Mouse (Mus musculus) hindbrain, embryonic 11.5 days (tissue): ENCODE measurements around the gene Smc6. TPM values are rescaled to one million over a fixed set of nuclear protein-coding genes. Genes with fewer than 3 reads are reported as not detected.

Experiments used
- ATAC-seq: fragments of 200-750 bp; cut with Nextera tagmentation; 2 replicates; pipeline ENCODE4 v1.8.0; 2017; ENCODE audit warnings: mild to moderate bottlenecking, moderate TSS enrichment, moderate library complexity; ENCODE audit not compliant: low FRiP score
- DNase-seq: peaks from one replicate; pipeline ENCODE4 v3.0.0-alpha.2; 2015; ENCODE audit warnings: low spot score
- H3K27ac ChIP-seq: fragments of 300-500 bp; sonication (generic); 2 replicates; pipeline ENCODE4 v1.5.1; 2014; ENCODE audit warnings: mild to moderate bottlenecking, low read depth, low read length
- H3K27me3 ChIP-seq: fragments of 300-500 bp; sonication (generic); 2 replicates; pipeline ENCODE4 v1.6.1; 2014; ENCODE audit warnings: mild to moderate bottlenecking, low read length, moderate library complexity, mixed read lengths; ENCODE audit not compliant: control insufficient read depth, insufficient read depth
- H3K36me3 ChIP-seq: fragments of 300-500 bp; sonication (generic); 2 replicates; pipeline ENCODE4 v1.6.1; 2014; ENCODE audit warnings: mild to moderate bottlenecking, low read length, moderate library complexity, mixed read lengths; ENCODE audit not compliant: control insufficient read depth, insufficient read depth
- H3K4me1 ChIP-seq: fragments of 300-500 bp; sonication (generic); replicated peaks from 2 replicates; pipeline ENCODE4 v1.6.1; 2014; ENCODE audit warnings: low read length, mixed read lengths; ENCODE audit not compliant: control insufficient read depth, insufficient read depth
- H3K4me2 ChIP-seq: fragments of 300-500 bp; sonication (generic); replicated peaks from 2 replicates; pipeline ENCODE4 v1.6.1; 2014; ENCODE audit warnings: mild to moderate bottlenecking, low read depth, low read length
- H3K4me3 ChIP-seq: fragments of 300-500 bp; sonication (generic); 2 replicates; pipeline ENCODE4 v1.5.1; 2014; ENCODE audit warnings: low read depth, low read length
- H3K9ac ChIP-seq: fragments of 300-500 bp; sonication (generic); 2 replicates; pipeline ENCODE4 v1.6.1; 2014; ENCODE audit warnings: low read depth, low read length
- H3K9me3 ChIP-seq: fragments of 300-500 bp; sonication (generic); 2 replicates; pipeline ENCODE4 v1.6.1; 2016; ENCODE audit warnings: low read length; ENCODE audit not compliant: control insufficient read depth
- WGBS: fragments of 180-500 bp; shearing (Covaris S2); extraction: QIAGEN DNeasy Blood & Tissue Kit; methylation state at CpG from one replicate; pipeline ENCODE4 v1.1.7; 2014; 5-methylcytosine and 5-hydroxymethylcytosine counted together
- polyA plus RNA-seq: library from polyadenylated mRNA; unstranded; fragments of >200 nt; fragmentation: Nextera tagmentation; extraction: Ambion mirVana; gene quantifications from 2 replicates; pipeline ENCODE4 v1.2.1, GENCODE M21; 2014

Smc6 gene
- polyA plus RNA-seq, 1 experiment from 2014 or later, result 154 TPM

- no peak overlapping the region for H3K27ac ChIP-seq
- no peak overlapping the region for H3K4me3 ChIP-seq
- no peak for DNase-seq
- no peak for ATAC-seq
- H3K36me3 ChIP-seq, result no peaks in the 10 kb centered on the region
- H3K27me3 ChIP-seq, result no peaks in the 10 kb centered on the region
- H3K9ac ChIP-seq, result no peak overlapping the region
- H3K4me1 ChIP-seq, result no peaks in the 10 kb centered on the region
- WGBS, result 94% methylated on average over 4 of the region's 4 CpGs
- no peak overlapping the region for H3K4me2 ChIP-seq
- no peaks in the 10 kb centered on the region for H3K9me3 ChIP-seq
Observed at GRCm38 (mm10) chr12:11272568-11272967, 6.9 kb downstream of the Smc6 start.

DNA sequence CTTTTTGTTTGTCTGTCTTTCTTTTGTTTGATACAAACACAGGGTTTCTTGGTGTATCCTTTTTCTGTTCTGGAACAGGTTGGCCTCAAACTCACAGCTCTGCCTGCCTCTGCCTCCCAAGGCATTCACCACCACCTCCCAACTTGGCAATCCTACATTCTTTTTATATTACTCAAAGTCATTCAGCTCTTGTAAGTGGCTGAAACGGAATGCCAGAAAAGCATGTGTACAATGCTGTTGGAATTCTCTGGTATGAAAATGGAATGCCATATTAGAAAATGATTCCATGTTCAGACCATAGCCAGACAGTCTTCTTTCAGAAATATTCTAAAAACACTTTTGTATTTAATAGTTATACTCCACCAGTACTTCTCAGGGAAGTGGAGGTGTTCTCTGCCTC lies 7.5 kb downstream of the Smc6 start:
- no peaks in the 10 kb centered on the region for H3K9me3 ChIP-seq
- H3K4me1 ChIP-seq, result no peaks in the 10 kb centered on the region
- no peaks in the 10 kb centered on the region for H3K27me3 ChIP-seq
- H3K9ac ChIP-seq, result no peak overlapping the region
- H3K36me3 ChIP-seq, result no peaks in the 10 kb centered on the region
- no peak overlapping the region for H3K4me3 ChIP-seq
- H3K27ac ChIP-seq, result no peak overlapping the region
- no peak overlapping the region for H3K4me2 ChIP-seq
- DNase-seq (no peak), ATAC-seq (no peak)
- WGBS, result 95% methylated on average over 1 of the region's 1 CpGs

DNA sequence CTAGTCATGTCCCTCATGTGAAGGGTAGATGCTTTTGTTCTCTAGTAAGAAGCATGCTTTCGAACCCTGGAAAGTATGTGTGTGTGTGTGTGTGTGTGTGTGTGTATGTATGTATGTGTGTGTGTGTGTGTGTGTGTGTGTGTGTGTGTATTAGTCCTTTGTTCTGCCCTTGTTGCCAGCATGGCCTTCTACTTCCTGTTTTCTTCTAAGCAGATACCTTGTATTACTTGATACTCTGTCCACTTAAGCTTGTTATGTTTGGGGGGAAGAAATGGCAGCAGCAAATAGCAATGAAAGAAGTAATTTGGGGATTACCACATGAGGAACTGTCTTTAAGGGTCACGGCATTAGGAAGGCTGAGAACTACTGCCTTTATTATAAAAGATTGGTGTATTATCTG lies 10.9 kb downstream of the Smc6 start:
- no peak overlapping the region for H3K4me3 ChIP-seq
- no peak overlapping the region for H3K9ac ChIP-seq
- no peaks in the 10 kb centered on the region for H3K9me3 ChIP-seq
- H3K4me1 ChIP-seq, result no peaks in the 10 kb centered on the region
- ATAC-seq (no peak), DNase-seq (no peak)
- H3K27me3 ChIP-seq, result no peaks in the 10 kb centered on the region
- no peaks in the 10 kb centered on the region for H3K36me3 ChIP-seq
- no peak overlapping the region for H3K4me2 ChIP-seq
- no peak overlapping the region for H3K27ac ChIP-seq
- 93% methylated on average over 2 of the region's 2 CpGs for WGBS

DNA sequence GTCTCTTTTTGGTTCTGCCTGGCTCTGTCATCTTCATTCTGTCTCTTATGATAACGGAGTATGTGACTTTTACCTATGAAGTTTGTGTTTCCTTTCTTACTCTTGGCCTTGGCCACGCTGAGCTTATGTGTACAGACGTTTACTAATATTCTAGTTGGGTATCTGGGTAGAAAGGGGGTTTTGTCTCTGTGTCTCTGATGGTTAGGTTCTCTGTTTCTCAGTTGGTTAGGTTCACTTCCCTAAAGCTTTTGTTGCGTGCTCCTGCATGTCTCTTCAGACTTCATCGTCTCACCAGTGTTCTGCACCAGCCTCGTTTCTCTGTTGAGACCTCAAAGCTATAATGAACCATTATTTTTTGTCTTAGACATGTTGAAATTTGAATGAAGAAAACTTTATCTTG lies 11.5 kb downstream of the Smc6 start:
- no peak for DNase-seq
- 94% methylated on average over 6 of the region's 6 CpGs for WGBS
- H3K36me3 ChIP-seq, result no peaks in the 10 kb centered on the region

GRCm38 (mm10) chr12:11279886-11280285 lies 14.2 kb downstream of the Smc6 start:
- 94% methylated on average over 3 of the region's 3 CpGs for WGBS
- no peak overlapping the region for H3K9ac ChIP-seq
- H3K4me3 ChIP-seq, result no peak overlapping the region
- H3K4me1 ChIP-seq, result no peaks in the 10 kb centered on the region
- H3K36me3 ChIP-seq, result no peaks in the 10 kb centered on the region
- no peak for ATAC-seq
- H3K4me2 ChIP-seq, result no peak overlapping the region
- H3K27ac ChIP-seq, result no peak overlapping the region
- no peak for DNase-seq
- no peaks in the 10 kb centered on the region for H3K9me3 ChIP-seq
- no peaks in the 10 kb centered on the region for H3K27me3 ChIP-seq

More for the DNA sequence above, 11.5 kb downstream of the Smc6 start:
- Histone ChIP-seq H3K27ac (no peak overlapping the region), H3K4me2 (no peak overlapping the region), H3K9ac (no peak overlapping the region), H3K4me1 (no peaks in the 10 kb centered on the region), H3K27me3 (no peaks in the 10 kb centered on the region), H3K9me3 (no peaks in the 10 kb centered on the region), H3K4me3 (no peak overlapping the region)
- ATAC-seq, result no peak

DNA sequence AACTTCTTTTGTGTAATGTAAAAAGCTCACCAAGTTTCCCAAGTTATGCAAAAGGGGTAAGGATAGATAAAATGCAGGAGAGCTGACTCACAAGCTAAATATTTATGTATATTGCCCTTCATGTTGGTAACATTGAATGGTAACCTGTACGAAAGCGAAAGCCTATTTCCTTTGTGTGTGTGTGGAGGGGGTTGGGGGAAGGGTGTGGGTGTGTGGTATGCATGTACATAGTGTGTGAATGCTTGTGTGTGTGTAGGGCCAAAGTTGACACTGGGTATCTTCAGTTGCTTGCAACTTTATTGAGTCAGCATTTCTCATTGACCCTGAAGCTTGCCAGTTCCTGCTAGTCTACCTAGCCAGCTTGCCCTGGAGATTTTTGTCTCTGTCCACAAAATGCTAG lies 15.9 kb downstream of the Smc6 start:
- H3K27ac ChIP-seq, result no peak overlapping the region
- no peaks in the 10 kb centered on the region for H3K27me3 ChIP-seq
- ATAC-seq (no peak), DNase-seq (no peak)
- 93% methylated on average over 2 of the region's 2 CpGs for WGBS
- H3K4me2 ChIP-seq, result no peak overlapping the region
- H3K36me3 ChIP-seq, result peaks cover 6% of the 10 kb centered on the region; the same call in 1 of the 2 replicates
- no peaks in the 10 kb centered on the region for H3K4me1 ChIP-seq
- H3K9me3 ChIP-seq, result no peaks in the 10 kb centered on the region
- H3K9ac ChIP-seq, result no peak overlapping the region
- H3K4me3 ChIP-seq, result no peak overlapping the region

- Histone ChIP-seq H3K27ac (no peak overlapping the region), H3K36me3 (peaks cover 6% of the 10 kb centered on the region; the same call in 1 of the 2 replicates), H3K4me1 (no peaks in the 10 kb centered on the region), H3K9ac (no peak overlapping the region), H3K9me3 (no peaks in the 10 kb centered on the region), H3K27me3 (no peaks in the 10 kb centered on the region), H3K4me2 (no peak overlapping the region), H3K4me3 (no peak overlapping the region)
- ATAC-seq (no peak), DNase-seq (no peak)
- 96% methylated on average over 2 of the region's 2 CpGs for WGBS
Observed at GRCm38 (mm10) chr12:11286382-11286781, 20.7 kb downstream of the Smc6 start.

- ATAC-seq (no peak), DNase-seq (no peak)
- H3K4me3 ChIP-seq, result no peak overlapping the region
- 96% methylated on average over 1 of the region's 1 CpGs for WGBS
- H3K27ac ChIP-seq, result no peak overlapping the region
- H3K27me3 ChIP-seq, result no peaks in the 10 kb centered on the region
- H3K9me3 ChIP-seq, result no peaks in the 10 kb centered on the region
- H3K36me3 ChIP-seq, result 0 out of 2 replicates have a peak, but pooled peaks cover 7% of the 10 kb centered on the region
- no peak overlapping the region for H3K9ac ChIP-seq
- no peak overlapping the region for H3K4me2 ChIP-seq
- no peaks in the 10 kb centered on the region for H3K4me1 ChIP-seq
Observed at GRCm38 (mm10) chr12:11300858-11301257, 35.2 kb downstream of the Smc6 start.

- DNase-seq, result no peak
- Histone ChIP-seq H3K4me3 (no peak overlapping the region), H3K9ac (no peak overlapping the region), H3K27me3 (no peaks in the 10 kb centered on the region), H3K36me3 (0 out of 2 replicates have a peak, but pooled peaks cover 8% of the 10 kb centered on the region), H3K9me3 (no peaks in the 10 kb centered on the region), H3K4me1 (no peaks in the 10 kb centered on the region), H3K27ac (no peak overlapping the region), H3K4me2 (no peak overlapping the region)
- 94% methylated on average over 8 of the region's 8 CpGs for WGBS
- no peak for ATAC-seq
Observed at GRCm38 (mm10) chr12:11306753-11307645, 41.3 kb downstream of the Smc6 start.
